Mouse (Mus musculus): Measurements from ENCODE around the gene Scgb2b20.
"Not testable (repeated sequence)": the region's sequence is repeated elsewhere in the genome, so short reads cannot be mapped to it uniquely, and the experiment has no call there.

GRCm38 (mm10) chr7:33372934-33373333 is 6.8 kb upstream of the Scgb2b20 start, which contains the start of gene Scgb1b20:
- TF ChIP-seq CTCF (IDR thresholded peaks at IDR 0.05; ENCODE audit: insufficient read depth, low read length); POLR2A (IDR thresholded peaks at IDR 0.05; ENCODE audit: borderline replicate concordance, extremely low read depth, low read depth, low read length): not testable (repeated sequence)
